Mouse (Mus musculus): ENCODE data around the gene Dynll1. TPM values are rescaled to one million over a fixed set of nuclear protein-coding genes. Genes with fewer than 3 reads are reported as not detected.

The Dynll1 gene
- polyA plus RNA-seq, 1 experiment from 2014 or later: 1,836 TPM

DNA sequence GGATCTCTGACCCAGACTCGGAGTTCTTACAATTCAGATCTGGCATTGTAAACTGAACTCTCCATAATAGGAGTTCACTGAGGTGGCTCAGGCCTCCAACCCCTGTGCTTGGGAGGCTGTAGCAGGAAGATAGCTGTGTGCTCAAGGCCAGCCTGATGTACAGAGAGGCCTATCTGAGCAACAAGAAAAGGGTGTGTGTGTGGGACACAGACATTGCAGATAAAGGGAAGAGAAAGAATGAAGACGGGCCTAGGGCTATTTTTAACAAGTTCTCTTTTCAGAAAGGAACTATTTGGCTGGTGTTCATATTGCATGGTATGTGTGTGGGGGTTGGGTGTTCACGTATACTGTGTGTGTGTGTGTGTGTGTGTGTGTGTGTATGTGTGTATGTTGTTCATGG is 32.8 kb upstream of the Dynll1 start:
- no peak overlapping the region for H3K9ac ChIP-seq (replicated peaks; ENCODE audit: low read length)
- no peaks in the 10 kb centered on the region for H3K4me1 ChIP-seq (ENCODE audit: control insufficient read depth, insufficient read depth, low read length)
- no peaks in the 10 kb centered on the region for H3K9me3 ChIP-seq (replicated peaks; ENCODE audit: control insufficient read depth, low read length)
- no peaks in the 10 kb centered on the region for H3K27me3 ChIP-seq (ENCODE audit: control insufficient read depth, insufficient read depth, low read length)
- ATAC-seq (replicated peaks; ENCODE audit: insufficient number of reproducible peaks, low FRiP score, low TSS enrichment, low read depth): no peak
- DNase-seq (ENCODE audit: low spot score): no peak
- no peak overlapping the region for H3K4me2 ChIP-seq (ENCODE audit: low read depth, low read length)
- H3K36me3 ChIP-seq (replicated peaks; ENCODE audit: control insufficient read depth, insufficient read depth, low read depth, low read length): peaks cover 20% of the 10 kb centered on the region
- H3K27ac ChIP-seq (replicated peaks; ENCODE audit: low read depth, low read length): no peak overlapping the region
- 87% methylated on average over 3 of the region's 3 CpGs for WGBS
- H3K4me3 ChIP-seq (ENCODE audit: low read depth, low read length): no peak overlapping the region

DNA sequence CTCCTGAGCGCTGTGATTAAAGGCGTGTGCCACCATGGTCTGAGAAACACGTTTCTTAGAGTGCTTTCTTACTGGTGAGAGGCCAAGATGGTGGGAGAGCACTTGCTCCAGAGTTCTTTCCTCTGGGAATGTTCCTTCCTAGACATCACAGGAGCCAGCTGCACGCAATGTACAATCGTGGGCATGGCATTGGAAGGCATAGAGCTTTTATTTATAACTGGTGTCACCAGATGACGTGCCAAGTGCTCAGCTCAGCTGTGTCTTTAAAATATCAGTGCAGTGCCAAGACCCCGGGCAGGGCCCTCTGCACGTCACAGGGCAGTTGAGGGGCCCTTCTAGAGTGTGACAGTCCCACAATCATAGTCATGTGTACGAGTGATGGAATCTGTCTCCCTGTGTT is 30.2 kb upstream of the Dynll1 start:
- Histone ChIP-seq H3K27ac (replicated peaks; ENCODE audit: low read depth, low read length) (no peak overlapping the region), H3K4me3 (ENCODE audit: low read depth, low read length) (no peak overlapping the region), H3K9ac (replicated peaks; ENCODE audit: low read length) (no peak overlapping the region), H3K36me3 (replicated peaks; ENCODE audit: control insufficient read depth, insufficient read depth, low read depth, low read length) (peaks cover 20% of the 10 kb centered on the region), H3K4me1 (ENCODE audit: control insufficient read depth, insufficient read depth, low read length) (peaks cover 5% of the 10 kb centered on the region; the same call in 1 of the 2 replicates), H3K4me2 (ENCODE audit: low read depth, low read length) (no peak overlapping the region), H3K27me3 (ENCODE audit: control insufficient read depth, insufficient read depth, low read length) (no peaks in the 10 kb centered on the region), H3K9me3 (replicated peaks; ENCODE audit: control insufficient read depth, low read length) (no peaks in the 10 kb centered on the region)
- 92% methylated on average over 9 of the region's 9 CpGs for WGBS
- DNase-seq (ENCODE audit: low spot score): no peak
- no peak for ATAC-seq (replicated peaks; ENCODE audit: insufficient number of reproducible peaks, low FRiP score, low TSS enrichment, low read depth)

DNA sequence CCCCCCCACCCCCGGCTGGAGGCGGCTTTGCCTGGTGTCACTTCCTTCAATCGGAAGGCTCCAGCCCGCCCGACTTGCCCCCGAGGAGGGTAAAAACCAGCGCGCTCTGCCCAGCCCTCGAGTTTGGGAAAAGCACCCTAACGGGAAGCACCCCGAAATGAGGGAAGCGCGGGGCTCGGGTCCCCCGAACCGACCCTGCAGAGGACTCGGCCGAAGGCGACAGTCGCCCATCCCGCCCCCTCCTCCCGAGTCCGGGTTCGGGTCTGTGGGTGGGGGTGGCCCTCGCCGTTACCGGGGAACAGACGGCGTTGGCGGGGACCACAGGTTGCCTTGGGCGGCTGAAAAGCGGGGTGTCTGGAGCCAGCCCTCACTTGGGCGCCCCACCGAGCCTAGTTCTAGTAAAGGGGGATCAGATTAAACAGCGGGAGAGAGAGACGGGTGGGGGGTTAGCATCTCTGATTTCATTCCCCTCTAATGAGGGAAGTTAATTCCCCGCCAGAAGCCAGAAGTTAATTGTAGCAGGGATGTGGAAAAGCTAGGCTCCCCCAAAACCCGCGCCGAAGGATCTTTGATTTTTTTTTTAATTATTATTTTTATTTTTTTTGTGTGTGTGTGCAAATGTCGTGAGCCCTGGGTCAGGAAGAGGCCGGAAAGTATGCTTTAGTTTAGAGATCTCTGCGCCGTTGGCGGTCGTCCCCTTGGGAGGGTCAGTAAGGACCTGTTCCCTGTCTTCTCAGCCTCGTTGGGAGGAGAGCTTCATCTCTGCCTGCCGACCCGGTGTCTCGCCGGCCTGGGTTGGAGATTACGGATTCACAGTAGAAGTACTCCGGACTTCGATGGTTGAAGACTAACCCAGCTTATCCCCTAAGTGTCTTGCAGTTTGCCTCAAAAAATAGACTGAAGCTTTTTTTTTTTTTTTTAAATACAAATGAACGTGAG is 27.1 kb upstream of the Dynll1 start:
- H3K27ac ChIP-seq (replicated peaks; ENCODE audit: low read depth, low read length): peak overlapping the region; percentile 91
- H3K27me3 ChIP-seq (ENCODE audit: control insufficient read depth, insufficient read depth, low read length): no peaks in the 10 kb centered on the region
- H3K4me2 ChIP-seq (ENCODE audit: low read depth, low read length): peak overlapping the region; percentile 72
- peak; percentile 24 for DNase-seq (ENCODE audit: low spot score)
- H3K9me3 ChIP-seq (replicated peaks; ENCODE audit: control insufficient read depth, low read length): no peaks in the 10 kb centered on the region
- H3K4me3 ChIP-seq (ENCODE audit: low read depth, low read length): peak overlapping the region; percentile 91
- 1% methylated on average over 52 of the region's 55 CpGs for WGBS
- H3K9ac ChIP-seq (replicated peaks; ENCODE audit: low read length): peak overlapping the region; percentile 92
- H3K4me1 ChIP-seq (ENCODE audit: control insufficient read depth, insufficient read depth, low read length): peaks cover 5% of the 10 kb centered on the region; the same call in 1 of the 2 replicates
- ATAC-seq (replicated peaks; ENCODE audit: insufficient number of reproducible peaks, low FRiP score, low TSS enrichment, low read depth): no peak
- H3K36me3 ChIP-seq (replicated peaks; ENCODE audit: control insufficient read depth, insufficient read depth, low read depth, low read length): peaks cover 8% of the 10 kb centered on the region

DNA sequence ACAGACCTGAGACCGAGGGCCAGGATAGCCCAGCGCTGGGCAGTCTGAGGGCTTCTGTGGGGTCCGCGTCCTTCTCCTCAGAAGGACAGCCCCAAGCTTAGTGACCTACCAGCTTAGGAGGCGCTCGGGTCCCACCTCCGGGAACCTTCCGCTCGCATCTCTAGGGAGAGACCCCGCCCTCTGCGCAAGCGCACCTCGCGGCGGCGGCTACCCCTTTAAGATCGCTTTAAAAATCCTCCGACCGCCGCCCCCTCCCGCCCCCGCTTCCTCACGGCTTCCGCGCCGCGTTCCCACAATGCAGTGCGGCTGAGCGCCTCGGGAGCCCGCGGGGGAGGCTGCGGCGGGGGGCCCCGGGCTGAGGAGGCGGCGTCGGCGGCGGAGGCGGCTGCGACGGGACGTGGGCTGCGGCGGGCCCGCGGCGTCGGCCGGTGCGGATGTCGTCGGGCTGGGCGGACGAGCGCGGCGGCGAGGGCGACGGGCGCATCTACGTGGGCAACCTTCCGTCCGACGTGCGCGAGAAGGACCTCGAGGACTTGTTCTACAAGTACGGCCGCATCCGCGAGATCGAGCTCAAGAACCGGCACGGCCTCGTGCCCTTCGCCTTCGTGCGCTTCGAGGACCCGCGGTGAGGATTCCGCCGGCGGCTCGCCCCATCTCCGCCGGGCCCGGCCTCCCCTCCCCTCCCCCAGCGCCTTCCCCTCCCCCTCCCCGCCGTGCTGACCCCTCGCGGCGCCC is 26.2 kb upstream of the Dynll1 start, which contains the start of gene Srsf9:
TSS of gene Srsf9 (plus strand) at position 303 of the 735 bp plus-strand sequence.
- Histone ChIP-seq H3K4me1 (ENCODE audit: control insufficient read depth, insufficient read depth, low read length) (peaks cover 5% of the 10 kb centered on the region; the same call in 1 of the 2 replicates), H3K9me3 (replicated peaks; ENCODE audit: control insufficient read depth, low read length) (no peaks in the 10 kb centered on the region), H3K27ac (replicated peaks; ENCODE audit: low read depth, low read length) (peak within 1 kb of the TSS; percentile 91), H3K4me3 (ENCODE audit: low read depth, low read length) (peak within 1 kb of the TSS; percentile 91), H3K4me2 (ENCODE audit: low read depth, low read length) (peak within 1 kb of the TSS; percentile 72), H3K9ac (replicated peaks; ENCODE audit: low read length) (peak within 1 kb of the TSS; percentile 92), H3K27me3 (ENCODE audit: control insufficient read depth, insufficient read depth, low read length) (no peaks in the 10 kb centered on the region), H3K36me3 (replicated peaks; ENCODE audit: control insufficient read depth, insufficient read depth, low read depth, low read length) (peaks cover 6% of the 10 kb centered on the region)
- DNase-seq (ENCODE audit: low spot score) (peak; percentile 95), ATAC-seq (replicated peaks; ENCODE audit: insufficient number of reproducible peaks, low FRiP score, low TSS enrichment, low read depth) (peak; percentile 91)
- WGBS: 0% methylated on average over 79 of the region's 97 CpGs

DNA sequence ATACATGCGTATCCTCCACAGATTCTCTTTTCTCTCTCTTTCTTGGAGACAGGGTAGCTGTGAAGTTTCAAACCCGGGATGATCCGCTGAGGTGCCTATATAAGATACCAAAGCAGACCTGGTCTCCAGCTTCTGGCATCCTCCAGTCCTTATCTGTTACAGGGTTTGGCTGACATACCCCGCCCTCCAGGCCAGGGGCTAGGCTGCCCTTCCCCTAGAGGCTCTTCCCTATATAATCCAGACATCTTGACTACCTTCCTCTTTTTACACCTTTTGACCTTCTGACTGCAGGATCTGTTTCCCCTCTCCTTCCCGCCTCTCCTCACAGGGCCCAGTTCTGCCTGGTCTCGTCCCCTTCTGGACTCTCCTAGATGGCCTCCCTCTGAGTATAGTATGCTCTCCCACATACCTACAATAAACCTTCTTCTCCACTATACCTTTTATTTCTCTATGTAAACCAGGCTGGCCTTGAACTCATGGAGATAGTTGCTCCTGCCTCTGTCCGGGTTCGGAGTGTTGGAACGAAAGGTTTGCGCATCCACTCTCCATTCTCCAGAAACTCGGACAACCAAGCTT is 25.5 kb upstream of the Dynll1 start:
- H3K9me3 ChIP-seq (replicated peaks; ENCODE audit: control insufficient read depth, low read length): no peaks in the 10 kb centered on the region
- WGBS: 31% methylated on average over 11 of the region's 11 CpGs
- ATAC-seq (replicated peaks; ENCODE audit: insufficient number of reproducible peaks, low FRiP score, low TSS enrichment, low read depth) (peak; percentile 60), DNase-seq (ENCODE audit: low spot score) (no peak)
- H3K36me3 ChIP-seq (replicated peaks; ENCODE audit: control insufficient read depth, insufficient read depth, low read depth, low read length): peaks cover 4% of the 10 kb centered on the region
- H3K27me3 ChIP-seq (ENCODE audit: control insufficient read depth, insufficient read depth, low read length): no peaks in the 10 kb centered on the region
- peak overlapping the region; percentile 91 for H3K4me3 ChIP-seq (ENCODE audit: low read depth, low read length)
- peak overlapping the region; percentile 64 for H3K4me2 ChIP-seq (ENCODE audit: low read depth, low read length)
- H3K9ac ChIP-seq (replicated peaks; ENCODE audit: low read length): peak overlapping the region; percentile 92
- peaks cover 5% of the 10 kb centered on the region; the same call in 1 of the 2 replicates for H3K4me1 ChIP-seq (ENCODE audit: control insufficient read depth, insufficient read depth, low read length)
- H3K27ac ChIP-seq (replicated peaks; ENCODE audit: low read depth, low read length): peak overlapping the region; percentile 91

DNA sequence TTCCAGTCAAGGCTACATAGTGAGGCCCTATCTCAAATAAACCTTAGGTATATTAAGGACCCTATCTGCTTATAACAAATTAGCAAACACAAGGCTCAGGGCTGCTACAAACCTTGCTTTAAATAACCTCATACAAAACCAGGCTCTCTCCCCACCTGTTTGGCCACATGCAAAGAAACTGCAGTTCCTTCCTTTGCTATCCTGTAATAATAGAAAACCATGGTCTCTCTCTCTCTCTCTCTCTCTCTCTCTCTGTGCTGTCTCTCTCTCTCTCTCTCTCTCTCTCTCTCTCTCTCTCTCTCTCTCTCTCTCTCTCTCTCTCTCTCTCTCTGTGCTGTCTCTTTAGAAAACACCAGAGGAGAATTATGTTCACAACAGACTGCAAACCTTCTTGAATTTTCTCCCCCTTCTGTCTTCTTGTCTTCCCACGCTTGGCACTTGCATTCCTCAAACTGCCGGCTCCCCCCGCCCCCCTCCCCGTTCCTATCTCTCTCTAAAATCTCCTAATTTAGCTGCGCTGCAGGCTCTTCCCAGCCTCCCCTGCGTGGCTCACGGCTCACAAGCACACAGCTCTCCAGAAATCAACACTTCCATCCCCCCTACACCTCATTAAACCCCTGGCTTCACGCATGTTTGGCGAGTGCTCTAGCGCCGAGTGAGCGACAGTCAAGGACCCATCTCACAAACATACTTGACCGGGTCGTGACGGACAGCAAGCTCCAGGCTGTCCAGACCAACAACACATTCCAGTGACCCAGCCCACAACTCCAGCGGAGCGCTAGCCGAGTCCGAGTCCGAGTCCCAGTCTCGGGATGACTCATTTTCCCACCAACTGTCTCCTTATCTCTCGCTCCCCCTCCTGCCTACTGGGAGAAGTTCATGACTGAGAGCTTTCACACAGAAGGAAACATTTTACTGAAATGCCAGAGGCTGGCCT is 18.5 kb upstream of the Dynll1 start:
- peak overlapping the region; percentile 42 for H3K9ac ChIP-seq (replicated peaks; ENCODE audit: low read length)
- ATAC-seq (replicated peaks; ENCODE audit: insufficient number of reproducible peaks, low FRiP score, low TSS enrichment, low read depth) (peak; percentile 61; the same call in 1 of the 2 replicates), DNase-seq (ENCODE audit: low spot score) (peak; percentile 82)
- no peaks in the 10 kb centered on the region for H3K9me3 ChIP-seq (replicated peaks; ENCODE audit: control insufficient read depth, low read length)
- peak overlapping the region; percentile 28 for H3K4me3 ChIP-seq (ENCODE audit: low read depth, low read length)
- peak overlapping the region; percentile 22; the same call in 1 of the 2 replicates for H3K27ac ChIP-seq (replicated peaks; ENCODE audit: low read depth, low read length)
- peak overlapping the region; percentile 63 for H3K4me2 ChIP-seq (ENCODE audit: low read depth, low read length)
- no peaks in the 10 kb centered on the region for H3K36me3 ChIP-seq (replicated peaks; ENCODE audit: control insufficient read depth, insufficient read depth, low read depth, low read length)
- H3K4me1 ChIP-seq (ENCODE audit: control insufficient read depth, insufficient read depth, low read length): peaks cover 11% of the 10 kb centered on the region
- WGBS: under 1% methylated on average over 22 of the region's 22 CpGs
- H3K27me3 ChIP-seq (ENCODE audit: control insufficient read depth, insufficient read depth, low read length): no peaks in the 10 kb centered on the region

Measured in embryonic facial prominence, embryonic 11.5 days (tissue).